Mouse (Mus musculus) midbrain, postnatal 0 days (tissue): ENCODE data around the gene Arhgap21. TPM values are rescaled to one million over a fixed set of nuclear protein-coding genes. Genes with fewer than 3 reads are reported as not detected.

Experiments
- ATAC-seq: fragments of 200-750 bp; cut with Nextera tagmentation; 2 replicates; pipeline ENCODE4 v1.8.0; 2017; ENCODE audit warnings: moderate number of reproducible peaks, mild to moderate bottlenecking, moderate TSS enrichment, moderate library complexity; ENCODE audit not compliant: low FRiP score
- DNase-seq: peaks from one replicate; pipeline ENCODE4 v3.0.0-alpha.2; 2015; ENCODE audit warnings: low spot score
- H3K27ac ChIP-seq: fragments of 300-500 bp; sonication (generic); 2 replicates; pipeline ENCODE4 v1.5.1; 2014; ENCODE audit warnings: low read depth, mild to moderate bottlenecking, low read length, mixed read lengths
- H3K27me3 ChIP-seq: fragments of 300-500 bp; sonication (generic); 2 replicates; pipeline ENCODE4 v1.6.1; 2014; ENCODE audit warnings: low read length, control low read depth, mixed read lengths; ENCODE audit not compliant: insufficient read depth
- H3K36me3 ChIP-seq: fragments of 300-500 bp; sonication (generic); 2 replicates; pipeline ENCODE4 v1.6.1; 2014; ENCODE audit warnings: low read length, control low read depth, mixed read lengths; ENCODE audit not compliant: insufficient read depth
- H3K4me1 ChIP-seq: fragments of 300-500 bp; sonication (generic); 2 replicates; pipeline ENCODE4 v1.6.1; 2014; ENCODE audit warnings: mild to moderate bottlenecking, control low read depth, antibody characterized with exemption, low read length, mixed read lengths; ENCODE audit not compliant: insufficient read depth
- H3K4me2 ChIP-seq: fragments of 300-500 bp; sonication (generic); 2 replicates; pipeline ENCODE4 v1.6.1; 2014; ENCODE audit warnings: low read depth, mild to moderate bottlenecking, low read length, mixed read lengths; ENCODE audit not compliant: poor library complexity, severe bottlenecking
- H3K4me3 ChIP-seq: fragments of 300-500 bp; sonication (generic); 2 replicates; pipeline ENCODE4 v1.5.1; 2014; ENCODE audit warnings: low read depth, mild to moderate bottlenecking, low read length, moderate library complexity
- H3K9ac ChIP-seq: fragments of 300-500 bp; sonication (generic); replicated peaks from 2 replicates; pipeline ENCODE4 v1.6.1; 2014; ENCODE audit warnings: mild to moderate bottlenecking, low read length, moderate library complexity, mixed read lengths; ENCODE audit not compliant: poor library complexity, severe bottlenecking
- H3K9me3 ChIP-seq: fragments of 300-500 bp; sonication (generic); 2 replicates; pipeline ENCODE4 v1.6.1; 2016; ENCODE audit warnings: low read length, control low read depth
- CTCF ChIP-seq: IDR thresholded peaks from 2 replicates; pipeline ENCODE4 v1.5.1; 2016; ENCODE audit warnings: antibody characterized with exemption, mild to moderate bottlenecking
- WGBS: fragments of 180-500 bp; shearing (Covaris S2); extraction: QIAGEN DNeasy Blood & Tissue Kit; methylation state at CpG from one replicate; pipeline ENCODE4 v1.1.7; 2014; 5-methylcytosine and 5-hydroxymethylcytosine counted together
- polyA plus RNA-seq: library from polyadenylated mRNA; unstranded; fragments of >200 nt; fragmentation: Nextera tagmentation; extraction: Ambion mirVana; gene quantifications from 2 replicates; pipeline ENCODE4 v1.2.1, GENCODE M21; 2015
- total RNA-seq: library from RNA; depleted of rRNA; stranded (reverse); fragments of >200 nt; gene quantifications from 2 replicates; pipeline ENCODE4 v1.2.3, GENCODE M21; 2014

Gene Arhgap21
- total and polyA plus RNA-seq, 2 experiments from 2014 or later, result 31.6 to 81.8 TPM

DNA sequence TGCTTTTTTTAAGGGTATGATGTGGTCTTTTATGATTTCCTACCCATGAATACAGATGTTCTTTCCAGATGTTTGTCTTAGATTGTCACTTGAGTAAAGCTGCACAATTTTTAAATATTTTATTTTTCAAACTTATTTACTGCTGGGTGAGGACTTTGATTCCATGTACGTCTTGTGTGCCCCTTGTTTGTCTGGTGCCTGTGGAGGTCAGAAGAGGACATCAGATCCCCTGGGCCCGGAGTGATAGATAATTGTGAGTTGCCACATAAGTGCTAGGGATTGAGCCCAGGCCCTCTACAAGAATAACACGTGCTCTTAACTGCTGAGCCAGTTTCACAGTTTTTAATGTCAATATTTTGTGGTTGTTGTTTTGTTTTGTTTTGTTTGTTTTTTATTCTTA is 19.1 kb upstream of the Arhgap21 start:
- H3K27ac ChIP-seq, result no peak overlapping the region
- no peak overlapping the region for H3K4me3 ChIP-seq
- ATAC-seq (no peak), DNase-seq (no peak)
- H3K27me3 ChIP-seq, result no peaks in the 10 kb centered on the region
- WGBS, result 79% methylated on average over 3 of the region's 3 CpGs
- H3K36me3 ChIP-seq, result no peaks in the 10 kb centered on the region
- H3K9ac ChIP-seq, result no peak overlapping the region
- H3K4me2 ChIP-seq, result no peak overlapping the region
- H3K4me1 ChIP-seq, result no peaks in the 10 kb centered on the region
- no peaks in the 10 kb centered on the region for H3K9me3 ChIP-seq
- no peak for TF ChIP-seq CTCF

DNA sequence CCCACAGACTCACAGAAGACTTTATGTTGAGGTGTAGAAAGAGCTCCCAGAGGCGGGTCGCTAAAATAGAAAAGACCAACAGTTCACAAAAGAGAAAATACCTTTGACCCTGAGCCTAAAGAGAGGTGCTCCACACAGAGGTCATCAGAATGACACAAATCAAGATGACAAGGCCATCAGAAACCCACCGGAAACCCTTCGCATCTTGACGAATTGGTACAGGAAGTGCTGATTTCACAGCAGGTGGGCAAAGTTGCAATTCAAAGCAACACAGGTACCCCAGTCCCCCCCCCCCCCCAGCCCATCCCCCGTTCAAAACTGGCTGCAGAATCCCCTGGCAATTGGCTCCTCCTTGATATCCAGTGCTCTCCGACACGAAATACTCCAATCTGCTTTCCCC is 10.0 kb upstream of the Arhgap21 start:
- no peaks in the 10 kb centered on the region for H3K36me3 ChIP-seq
- no peak overlapping the region for H3K27ac ChIP-seq
- ATAC-seq (no peak), DNase-seq (no peak)
- 76% methylated on average over 8 of the region's 8 CpGs for WGBS
- no peaks in the 10 kb centered on the region for H3K4me1 ChIP-seq
- TF ChIP-seq CTCF, result no peak
- no peak overlapping the region for H3K9ac ChIP-seq
- H3K4me2 ChIP-seq, result no peak overlapping the region
- no peak overlapping the region for H3K4me3 ChIP-seq
- no peaks in the 10 kb centered on the region for H3K9me3 ChIP-seq
- no peaks in the 10 kb centered on the region for H3K27me3 ChIP-seq

DNA sequence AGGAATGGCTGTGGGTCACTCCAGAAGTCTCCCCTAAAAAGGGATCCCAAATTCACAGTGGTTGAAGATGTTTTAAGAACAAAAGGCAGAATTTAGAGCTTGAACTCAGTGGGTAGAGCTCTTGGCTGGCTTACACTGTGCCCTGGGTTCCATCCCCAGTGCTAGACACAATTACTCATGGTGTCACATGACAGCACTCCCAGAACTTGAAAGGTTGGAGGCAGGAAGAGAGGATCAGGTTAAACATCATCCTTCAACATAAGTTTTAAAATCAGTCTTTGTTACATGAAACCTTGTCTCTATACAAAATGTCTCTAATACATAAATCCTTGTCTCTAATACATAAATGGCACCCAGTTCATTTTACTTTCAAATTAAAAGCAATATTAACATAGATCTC is 8.4 kb upstream of the Arhgap21 start:
- Histone ChIP-seq H3K4me3 (no peak overlapping the region), H3K9me3 (no peaks in the 10 kb centered on the region), H3K4me2 (no peak overlapping the region), H3K36me3 (no peaks in the 10 kb centered on the region), H3K27ac (no peak overlapping the region), H3K9ac (no peak overlapping the region), H3K27me3 (no peaks in the 10 kb centered on the region), H3K4me1 (no peaks in the 10 kb centered on the region)
- ATAC-seq, result no peak
- DNase-seq, result no peak
- no peak for TF ChIP-seq CTCF

DNA sequence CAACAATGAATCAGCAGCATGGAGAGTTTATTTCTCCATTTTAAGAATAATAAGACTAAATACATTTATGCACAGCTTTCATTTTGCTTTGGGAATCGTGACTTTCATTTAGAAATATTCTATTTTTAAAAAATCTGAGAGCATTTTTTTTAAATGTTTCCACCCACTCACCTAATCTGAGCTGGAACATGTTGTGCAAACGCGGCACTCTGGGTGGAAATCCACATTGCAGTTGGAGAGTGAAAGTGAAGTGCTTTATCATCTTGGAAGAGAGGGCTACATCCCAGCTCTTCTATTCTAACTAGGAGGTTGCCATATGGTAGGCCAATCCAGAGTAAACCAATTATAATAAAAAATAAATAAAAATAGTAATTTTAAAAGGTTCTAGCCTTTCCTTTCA is 4.8 kb upstream of the Arhgap21 start:
- WGBS, result 90% methylated on average over 3 of the region's 3 CpGs
- no peak for TF ChIP-seq CTCF
- Histone ChIP-seq H3K27me3 (no peaks in the 10 kb centered on the region), H3K9me3 (no peaks in the 10 kb centered on the region), H3K4me1 (no peaks in the 10 kb centered on the region), H3K27ac (no peak overlapping the region), H3K36me3 (no peaks in the 10 kb centered on the region), H3K9ac (no peak overlapping the region), H3K4me3 (no peak overlapping the region), H3K4me2 (no peak overlapping the region)
- no peak for ATAC-seq
- no peak for DNase-seq

DNA sequence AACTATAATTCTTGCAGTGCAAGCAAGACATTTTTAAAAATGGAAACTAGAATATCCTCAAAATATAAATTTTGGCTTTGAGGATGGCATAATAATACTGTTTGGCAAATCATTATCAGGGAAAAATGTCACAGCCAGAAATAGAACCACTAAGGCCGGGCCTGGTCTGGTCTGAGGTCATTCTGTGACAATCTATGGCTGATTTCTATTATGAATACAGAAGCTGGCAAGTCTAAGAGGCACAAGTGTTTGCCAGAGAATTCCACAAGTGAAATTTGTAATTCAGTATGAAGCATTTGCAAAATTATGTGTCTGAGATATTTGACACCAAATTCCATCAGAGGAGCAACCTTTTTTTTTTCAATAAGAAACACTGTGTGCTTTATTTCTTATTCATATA is 3.5 kb upstream of the Arhgap21 start:
- H3K9me3 ChIP-seq, result no peaks in the 10 kb centered on the region
- DNase-seq (no peak), ATAC-seq (no peak)
- H3K9ac ChIP-seq, result no peak overlapping the region
- 93% methylated on average over 1 of the region's 1 CpGs for WGBS
- H3K27ac ChIP-seq, result no peak overlapping the region
- H3K27me3 ChIP-seq, result no peaks in the 10 kb centered on the region
- TF ChIP-seq CTCF, result no peak
- H3K36me3 ChIP-seq, result no peaks in the 10 kb centered on the region
- H3K4me2 ChIP-seq, result no peak overlapping the region
- no peaks in the 10 kb centered on the region for H3K4me1 ChIP-seq
- no peak overlapping the region for H3K4me3 ChIP-seq

DNA sequence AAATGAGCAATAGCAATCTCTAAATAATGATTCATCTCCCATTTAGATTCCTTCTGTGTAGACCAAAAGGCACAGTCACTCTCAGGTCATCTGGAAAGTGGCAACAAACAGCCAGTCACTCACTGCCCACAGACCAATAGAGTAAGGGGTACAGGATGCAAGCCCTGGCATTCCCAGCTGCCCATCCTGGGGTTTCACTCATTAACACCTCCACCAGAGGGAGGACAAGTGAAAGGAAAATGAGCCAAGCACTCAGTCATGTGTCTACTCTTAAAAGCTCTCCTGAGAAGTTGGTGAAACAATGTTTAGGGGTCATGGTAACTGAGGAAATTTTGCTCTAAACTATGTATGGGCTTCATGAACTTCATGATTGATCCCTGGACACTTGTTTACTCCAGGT is 2.9 kb upstream of the Arhgap21 start:
- no peaks in the 10 kb centered on the region for H3K4me1 ChIP-seq
- DNase-seq, result no peak
- H3K9me3 ChIP-seq, result no peaks in the 10 kb centered on the region
- no peak overlapping the region for H3K4me2 ChIP-seq
- no peak overlapping the region for H3K4me3 ChIP-seq
- H3K27ac ChIP-seq, result no peak overlapping the region
- no peak overlapping the region for H3K9ac ChIP-seq
- no peaks in the 10 kb centered on the region for H3K27me3 ChIP-seq
- TF ChIP-seq CTCF, result peak; percentile 30; the same call in 1 of the 2 replicates
- H3K36me3 ChIP-seq, result no peaks in the 10 kb centered on the region
- no peak for ATAC-seq
